Mouse (Mus musculus): ENCODE measurements around the gene Serbp1.

Gene Serbp1

DNA sequence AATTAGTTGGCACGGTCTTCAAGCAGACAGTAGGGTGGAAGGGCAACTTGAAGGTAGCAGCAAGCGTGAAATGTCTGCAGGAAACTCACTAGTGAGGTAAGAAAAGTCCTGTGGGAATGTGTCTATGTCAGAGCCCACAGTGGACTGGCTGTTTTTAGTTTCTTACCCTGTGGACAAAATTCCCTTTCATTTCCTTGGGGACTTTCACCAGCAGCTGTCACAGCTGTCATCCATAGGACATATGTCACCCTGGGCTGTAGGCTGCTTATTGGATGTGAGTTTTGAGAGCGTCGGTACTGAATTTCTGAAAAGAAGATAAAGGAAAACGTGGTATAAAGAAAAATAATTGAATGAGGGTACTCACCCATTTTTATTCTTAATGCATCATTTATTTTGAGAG, 60.8 kb downstream of the Serbp1 start:
- intact Hi-C loops (cut with DNase I): no loop called here

GRCm38 (mm10) chr6:67300300-67300699, 62.3 kb downstream of the Serbp1 start:
- intact Hi-C loops (cut with DNase I): no loop called here

DNA sequence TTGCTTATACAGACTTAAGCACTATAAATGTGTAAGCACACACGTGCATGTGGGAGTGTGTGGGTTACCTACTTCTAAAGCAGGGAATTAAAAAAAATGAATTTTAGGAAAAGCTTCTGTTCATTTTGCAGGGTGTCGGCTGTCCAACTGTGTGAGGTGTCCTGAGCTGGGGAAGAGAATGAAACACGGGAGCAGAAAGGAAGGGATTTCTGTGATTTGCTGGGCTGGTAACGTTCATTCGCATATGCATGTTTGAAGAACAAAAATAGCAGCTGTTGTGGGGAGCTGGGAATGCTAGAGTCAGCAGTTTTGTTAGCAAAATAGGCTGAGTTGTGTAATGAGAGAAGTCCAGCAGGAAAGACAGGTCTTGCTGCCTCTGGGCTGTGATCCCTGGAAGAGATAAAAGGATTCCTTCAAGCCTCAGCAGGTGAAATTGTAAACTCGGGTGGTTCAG, 62.8 kb downstream of the Serbp1 start:
- intact Hi-C loops (cut with DNase I): no loop called here

- intact Hi-C loops (cut with DNase I): no loop called here
These were observed 63.3 kb downstream of the Serbp1 start for GRCm38 (mm10) chr6:67301230-67301629.

DNA sequence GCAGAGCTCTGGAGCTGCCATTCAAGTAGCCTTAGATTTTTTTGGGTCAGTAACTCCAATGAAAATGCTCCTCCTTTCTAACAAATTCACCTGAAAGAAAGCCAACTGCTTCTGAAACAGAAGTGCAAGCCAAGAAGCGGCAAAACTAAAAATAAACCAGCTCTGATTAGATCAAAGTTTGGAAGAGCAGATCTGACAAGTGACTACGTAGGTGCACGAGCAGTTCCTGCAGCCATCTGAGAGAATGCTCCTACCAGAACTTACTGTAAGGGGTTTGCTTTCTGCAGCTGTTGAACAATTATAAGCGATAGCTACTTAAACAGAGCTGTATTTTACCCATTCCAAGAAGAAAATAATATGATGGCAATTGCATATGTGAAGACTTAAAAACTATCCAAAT, 64.5 kb downstream of the Serbp1 start:
- intact Hi-C loops (cut with DNase I): no loop called here

DNA sequence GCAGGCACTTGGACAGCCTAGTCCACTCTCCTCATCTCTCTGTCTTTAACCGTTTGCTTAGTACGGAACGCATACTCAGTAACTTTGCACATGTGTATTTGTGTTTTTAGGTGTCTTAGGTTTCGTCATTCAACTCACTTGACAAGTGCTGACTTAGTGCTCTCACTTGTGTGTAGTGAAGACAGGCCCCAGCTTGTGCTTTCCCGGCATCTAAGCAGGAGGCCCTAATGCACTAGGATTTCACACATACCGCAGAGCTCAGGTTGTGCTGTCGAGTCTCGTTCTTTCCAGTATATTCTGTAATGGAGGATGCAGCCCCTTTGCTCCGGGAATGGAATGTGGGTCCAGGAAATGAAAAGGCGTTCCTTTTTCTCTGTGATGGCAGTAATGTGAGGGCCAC, 65.2 kb downstream of the Serbp1 start:
- intact Hi-C loops (cut with DNase I): no loop called here

- intact Hi-C loops (cut with DNase I): no loop called here
These were observed 71.0 kb downstream of the Serbp1 start for GRCm38 (mm10) chr6:67308994-67309393.

GRCm38 (mm10) chr6:67309752-67310151, 71.8 kb downstream of the Serbp1 start:
- intact Hi-C loops (cut with DNase I): loop anchor here (10.0 kb wide), 1 partner anchor 345 kb away; no protein-coding TSS in a partner anchor

DNA sequence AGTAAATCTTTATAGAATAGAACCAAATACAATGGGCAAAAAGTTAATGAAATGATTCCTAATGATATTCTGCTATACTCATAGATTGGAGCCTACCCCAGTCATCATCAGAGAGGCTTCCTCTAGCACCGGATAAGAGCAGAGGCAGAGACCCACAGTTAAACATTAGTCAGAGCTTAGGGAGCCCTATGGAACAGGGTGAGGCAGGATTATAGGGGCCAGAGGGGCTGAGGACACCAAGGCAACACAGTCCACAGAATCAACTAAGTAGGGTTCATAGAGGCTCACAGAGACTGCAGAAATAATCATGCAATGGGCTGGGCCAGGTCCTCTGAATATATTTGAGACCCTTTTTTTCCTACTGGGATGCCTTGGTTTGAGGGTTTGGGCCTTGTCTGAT, 76.7 kb downstream of the Serbp1 start:
- intact Hi-C loops (cut with DNase I): loop anchor here (10.0 kb wide), 1 partner anchor 350 kb away; no protein-coding TSS in a partner anchor

- intact Hi-C loops (cut with DNase I): loop anchor here (2.0 to 10.0 kb wide), 2 partner anchors 118 to 352 kb away; no protein-coding TSS in a partner anchor
These were observed 79.1 kb downstream of the Serbp1 start for GRCm38 (mm10) chr6:67317068-67317467.

GRCm38 (mm10) chr6:67317827-67318338, 79.9 kb downstream of the Serbp1 start:
- intact Hi-C loops (cut with DNase I): loop anchor here (2.0 to 10.0 kb wide), 3 partner anchors 119 to 353 kb away; no protein-coding TSS in a partner anchor

DNA sequence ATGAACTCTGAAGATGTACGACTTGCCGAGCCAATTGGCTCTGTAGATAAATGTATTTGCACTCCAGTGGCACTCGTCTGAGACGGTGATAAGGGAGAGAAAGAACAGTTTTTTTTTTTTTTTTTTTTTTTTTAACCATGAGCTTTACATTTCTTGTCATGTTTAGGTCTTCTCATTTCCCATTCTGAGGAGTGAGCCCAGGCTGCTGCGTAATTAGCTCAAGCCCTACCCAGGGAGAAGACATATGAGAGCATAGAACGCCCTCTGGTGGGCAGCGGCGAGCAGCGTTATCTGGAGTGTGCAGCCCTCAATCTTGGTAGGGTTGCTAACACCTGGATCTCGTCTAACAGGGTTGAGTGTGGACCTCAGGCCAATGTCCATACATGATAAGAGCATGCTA, 80.5 kb downstream of the Serbp1 start:
- intact Hi-C loops (cut with DNase I): loop anchor here (2.0 to 10.0 kb wide), 2 partner anchors 148 to 354 kb away; no protein-coding TSS in a partner anchor

GRCm38 (mm10) chr6:67323788-67324187, 85.8 kb downstream of the Serbp1 start:
- intact Hi-C loops (cut with DNase I): no loop called here

DNA sequence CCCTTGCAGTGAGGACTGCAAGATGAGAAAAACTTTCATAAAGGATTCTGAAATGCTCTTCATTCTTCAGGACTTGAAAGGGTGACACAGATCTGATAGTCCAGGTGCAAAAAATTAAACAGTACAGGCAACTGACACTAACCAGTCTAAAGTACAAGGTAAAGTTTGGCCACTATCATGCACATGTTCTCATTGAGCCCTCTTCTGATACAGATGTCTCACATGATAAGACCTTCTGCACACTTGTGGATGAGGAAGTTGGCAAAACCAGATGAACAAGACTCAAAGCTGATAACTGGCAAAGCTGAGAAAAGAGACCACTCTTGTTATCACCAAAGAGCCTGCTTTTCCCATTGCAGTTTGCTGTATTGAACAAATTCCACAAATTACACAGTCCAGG, 100.0 kb downstream of the Serbp1 start:
- intact Hi-C loops (cut with DNase I): no loop called here

DNA sequence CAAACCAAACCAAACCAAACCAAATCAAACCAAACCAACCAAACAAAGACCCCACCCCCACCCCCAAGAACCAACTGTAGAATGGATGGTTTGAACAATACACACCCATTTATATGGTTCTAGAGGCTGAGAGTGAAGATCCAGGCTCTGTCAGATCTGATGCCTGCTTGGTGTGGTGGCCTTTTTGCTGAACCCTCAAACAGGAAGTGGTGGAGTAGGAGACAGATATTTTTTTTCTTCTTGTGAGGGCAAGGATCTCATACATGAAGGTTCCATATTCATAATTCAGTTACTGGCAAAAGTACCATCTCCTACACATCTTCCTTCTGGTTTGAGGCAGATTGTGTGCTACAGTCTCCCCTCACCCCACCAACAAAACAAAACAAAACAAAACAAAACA, 101.5 kb downstream of the Serbp1 start:
- intact Hi-C loops (cut with DNase I): no loop called here

Measured in adrenal gland (tissue).